Mouse (Mus musculus) spleen, adult 18-20 months (tissue): ENCODE results near the gene Fam71f1.
A peak's percentile ranks its signal among the peaks of the same experiment; 100 is the strongest.

Source experiments
- DNase-seq, 2 experiments: peaks; one replicate each; pipeline ENCODE4 v3.0.0; 2022; ENCODE audit warnings: mixed read lengths in 2 of 2

Gene Fam71f1

GRCm38 (mm10) chr6:29318879-29319278 is at the start of gene Fam71f1:
TSS of gene Fam71f1 (plus strand) at chr6:29319140.
- no peak for DNase-seq

- DNase-seq, result peak in 1 of 2 experiments; percentile 13
These were observed 48.0 kb upstream of the Fam71f1 start for GRCm38 (mm10) chr6:29270961-29271360.

- DNase-seq, result peak; percentile 84 to 87
These were observed 46.4 kb upstream of the Fam71f1 start, which contains the start of gene Hilpda for GRCm38 (mm10) chr6:29272312-29273072. TSS of gene Hilpda (plus strand) at chr6:29272488.

- DNase-seq, result no peak
These were observed 42.2 kb upstream of the Fam71f1 start for GRCm38 (mm10) chr6:29276746-29277145.

GRCm38 (mm10) chr6:29278513-29279267 is 40.2 kb upstream of the Fam71f1 start:
- DNase-seq, result peak in 1 of 2 experiments; percentile 21

- no peak for DNase-seq
These were observed 39.6 kb upstream of the Fam71f1 start, which contains the start of gene Fam71f2 for GRCm38 (mm10) chr6:29279293-29279692. TSS of gene Fam71f2 (plus strand) at chr6:29279593.

GRCm38 (mm10) chr6:29280671-29281070 is 38.3 kb upstream of the Fam71f1 start:
- no peak for DNase-seq

- DNase-seq, result no peak
These were observed 32.1 kb upstream of the Fam71f1 start for GRCm38 (mm10) chr6:29286870-29287269.

- no peak for DNase-seq
These were observed 31.5 kb upstream of the Fam71f1 start for GRCm38 (mm10) chr6:29287481-29287880.

GRCm38 (mm10) chr6:29287944-29288343 is 31.0 kb upstream of the Fam71f1 start:
- no peak for DNase-seq

- no peak for DNase-seq
These were observed 30.3 kb upstream of the Fam71f1 start for GRCm38 (mm10) chr6:29288651-29289050.

GRCm38 (mm10) chr6:29299112-29299511 is 19.8 kb upstream of the Fam71f1 start:
- DNase-seq, result no peak

GRCm38 (mm10) chr6:29303251-29303650 is 15.7 kb upstream of the Fam71f1 start:
- DNase-seq, result no peak

GRCm38 (mm10) chr6:29303726-29304125 is 15.2 kb upstream of the Fam71f1 start:
- no peak for DNase-seq

- no peak for DNase-seq
These were observed 13.5 kb upstream of the Fam71f1 start for GRCm38 (mm10) chr6:29305462-29305861.

- no peak for DNase-seq
These were observed 9.9 kb upstream of the Fam71f1 start for GRCm38 (mm10) chr6:29308846-29309605.

GRCm38 (mm10) chr6:29313690-29314202 is 5.2 kb upstream of the Fam71f1 start:
- no peak for DNase-seq

- DNase-seq, result no peak
These were observed 1.7 kb upstream of the Fam71f1 start for GRCm38 (mm10) chr6:29317286-29317685.

- no peak for DNase-seq
These were observed 999 bp upstream of the Fam71f1 start for GRCm38 (mm10) chr6:29317941-29318340.

GRCm38 (mm10) chr6:29321586-29321985 is 2.6 kb downstream of the Fam71f1 start:
- DNase-seq, result no peak

GRCm38 (mm10) chr6:29322147-29322546 is 3.2 kb downstream of the Fam71f1 start:
- DNase-seq, result no peak

GRCm38 (mm10) chr6:29322735-29323134 is 3.8 kb downstream of the Fam71f1 start:
- DNase-seq, result no peak

GRCm38 (mm10) chr6:29326961-29327360 is 8.0 kb downstream of the Fam71f1 start:
- no peak for DNase-seq
